Comparison of ENCODE assay signal across 8 mouse cellular contexts in the genomic region with DNA sequence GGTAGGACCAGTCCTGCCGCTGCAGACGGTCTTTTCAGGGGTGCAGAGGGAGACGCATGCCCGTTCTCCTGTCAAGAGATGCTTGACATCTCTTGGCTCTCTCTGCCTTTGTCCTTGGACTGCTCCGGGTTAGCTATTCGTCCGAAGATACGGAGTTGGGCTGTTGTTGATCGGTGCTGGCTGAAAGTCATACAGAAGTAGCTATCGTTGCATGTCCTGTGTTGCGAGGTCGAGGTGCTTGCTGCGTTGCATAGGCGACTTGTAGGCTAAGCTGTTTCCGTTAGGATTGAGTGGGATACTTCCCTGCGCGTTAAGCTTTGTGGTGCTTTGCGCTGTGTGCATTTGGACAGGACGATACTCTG. TPM values are rescaled to one million over a fixed set of nuclear protein-coding genes. Genes with fewer than 3 reads are reported as not detected.
DNase-seq lines count a peak whose midpoint lies in the region; ATAC-seq and TF ChIP-seq lines count a peak whose summit lies in the region.

No protein-coding gene starts in this region.

- H3K27me3 ChIP-seq in thymus, adult 2 months (ENCODE audit: control insufficient read depth, insufficient read depth, low read length): no peaks in the 10 kb centered on the region
- no peaks in the 10 kb centered on the region for H3K27me3 ChIP-seq in hindbrain, embryonic 15.5 days
- H3K27me3 ChIP-seq in lung, embryonic 16.5 days (ENCODE audit: control insufficient read depth, insufficient read depth, low read depth, low read length): no peaks in the 10 kb centered on the region
- no peaks in the 10 kb centered on the region for H3K27me3 ChIP-seq in stomach, postnatal 0 days (ENCODE audit: control insufficient read depth, insufficient read depth, low read length)

- H3K4me2 ChIP-seq in hindbrain, embryonic 15.5 days: peak overlapping the region; percentile 75
- peak overlapping the region; percentile 64 for H3K4me2 ChIP-seq in lung, embryonic 16.5 days (ENCODE audit: low read depth, low read length)
- H3K4me2 ChIP-seq in stomach, postnatal 0 days (replicated peaks; ENCODE audit: low read depth): peak overlapping the region; percentile 88

- H3K36me3 ChIP-seq in thymus, adult 2 months (ENCODE audit: control insufficient read depth, insufficient read depth, low read length): no peaks in the 10 kb centered on the region
- no peaks in the 10 kb centered on the region for H3K36me3 ChIP-seq in hindbrain, embryonic 15.5 days
- peaks cover 8% of the 10 kb centered on the region for H3K36me3 ChIP-seq in lung, embryonic 16.5 days (ENCODE audit: control insufficient read depth, insufficient read depth, low read length)
- H3K36me3 ChIP-seq in stomach, postnatal 0 days (ENCODE audit: control insufficient read depth, insufficient read depth, low read length): no peaks in the 10 kb centered on the region

- peak; percentile 70 for DNase-seq in adrenal gland, adult 2 months
- DNase-seq in adrenal gland, postnatal 25 days: no peak
- DNase-seq in thymus, adult 2 months: no peak
- DNase-seq in thymus, postnatal 14 days: no peak
- DNase-seq in stomach, postnatal 0 days (ENCODE audit: low spot score): no peak
- DNase-seq in cerebellum, adult 11 months: no peak

- peak overlapping the region; percentile 73 for H3K4me3 ChIP-seq in thymus, adult 2 months (ENCODE audit: control insufficient read depth, insufficient read depth, low read length)
- H3K4me3 ChIP-seq in hindbrain, embryonic 15.5 days: peak overlapping the region; percentile 97
- H3K4me3 ChIP-seq in lung, embryonic 16.5 days (ENCODE audit: low read length): peak overlapping the region; percentile 79
- peak overlapping the region; percentile 97 for H3K4me3 ChIP-seq in stomach, postnatal 0 days (ENCODE audit: low read depth, low read length)

- TF ChIP-seq POLR2A in thymus, adult 2 months (IDR thresholded peaks at IDR 0.05; ENCODE audit: control insufficient read depth, extremely low read depth, insufficient read depth, low read length, poor library complexity): peak; percentile 22; the same call in 1 of the 2 replicates

- no peak for TF ChIP-seq EP300 in stomach, postnatal 0 days (optimal IDR thresholded peaks at IDR 0.05)

- peak overlapping the region; percentile 98 for H3K9ac ChIP-seq in hindbrain, embryonic 15.5 days
- peak overlapping the region; percentile 93 for H3K9ac ChIP-seq in lung, embryonic 16.5 days (ENCODE audit: low read length)
- H3K9ac ChIP-seq in stomach, postnatal 0 days (ENCODE audit: low read length): peak overlapping the region; percentile 99

- ATAC-seq in hindbrain, embryonic 15.5 days (ENCODE audit: low FRiP score, low read depth): no peak
- no peak for ATAC-seq in lung, embryonic 16.5 days (ENCODE audit: low read depth)
- no peak for ATAC-seq in stomach, postnatal 0 days (ENCODE audit: low FRiP score, low TSS enrichment)

- H3K9me3 ChIP-seq in hindbrain, embryonic 15.5 days: no peaks in the 10 kb centered on the region
- no peaks in the 10 kb centered on the region for H3K9me3 ChIP-seq in lung, embryonic 16.5 days (ENCODE audit: control insufficient read depth, low read length)
- H3K9me3 ChIP-seq in stomach, postnatal 0 days (ENCODE audit: control insufficient read depth, low read length): no peaks in the 10 kb centered on the region

- H3K4me1 ChIP-seq in thymus, adult 2 months (replicated peaks; ENCODE audit: control insufficient read depth, insufficient read depth, low read length): peaks cover 24% of the 10 kb centered on the region
- H3K4me1 ChIP-seq in hindbrain, embryonic 15.5 days (replicated peaks): peaks cover 44% of the 10 kb centered on the region
- H3K4me1 ChIP-seq in lung, embryonic 16.5 days (replicated peaks; ENCODE audit: control insufficient read depth, insufficient read depth, low read length): peaks cover 29% of the 10 kb centered on the region
- peaks cover 11% of the 10 kb centered on the region for H3K4me1 ChIP-seq in stomach, postnatal 0 days (replicated peaks; ENCODE audit: control insufficient read depth, insufficient read depth)

- WGBS in thymus, adult 2 months: 1% methylated on average over 19 of the region's 19 CpGs
- 1% methylated on average over 19 of the region's 19 CpGs for WGBS in hindbrain, embryonic 15.5 days
- under 1% methylated on average over 19 of the region's 19 CpGs for WGBS in lung, embryonic 16.5 days
- WGBS in stomach, postnatal 0 days: under 1% methylated on average over 19 of the region's 19 CpGs

- peak overlapping the region; percentile 67 for H3K27ac ChIP-seq in thymus, adult 2 months (ENCODE audit: control insufficient read depth, insufficient read depth, low read length)
- peak overlapping the region; percentile 100 for H3K27ac ChIP-seq in hindbrain, embryonic 15.5 days (replicated peaks)
- H3K27ac ChIP-seq in lung, embryonic 16.5 days (ENCODE audit: low read length): peak overlapping the region; percentile 99
- H3K27ac ChIP-seq in stomach, postnatal 0 days (replicated peaks): peak overlapping the region; percentile 100

- no peak for TF ChIP-seq CTCF in thymus, adult 2 months (IDR thresholded peaks at IDR 0.05; ENCODE audit: borderline replicate concordance, control insufficient read depth, extremely low read depth, insufficient read depth, low read length, poor library complexity)
- TF ChIP-seq CTCF in stomach, postnatal 0 days (IDR thresholded peaks at IDR 0.05; ENCODE audit: low read depth): no peak

RNA-seq across cellular contexts. Expression of gene Zbtb2, which starts 0.5 kb away (rescaled TPM):
- 10 to 100 TPM in 1 of 2 experiments, 1 to 10 TPM in 1; 8.3 to 13.7 TPM for total RNA-seq in adrenal gland, adult 2 months (2021)
- 5.2 and 6.3 TPM in 2 replicates for polyA plus RNA-seq in adrenal gland, adult 2 months (2012; rRNA removed)
- total RNA-seq in adrenal gland, postnatal 25 days (2021): 11.0 and 11.5 TPM in 2 replicates
- 32.8 and 37.9 TPM in 2 replicates for polyA plus RNA-seq in thymus, adult 2 months (2012; rRNA removed)
- polyA plus RNA-seq in hindbrain, embryonic 15.5 days (2015; fragmentation: Nextera tagmentation; extraction: Ambion mirVana): 14.9 and 15.0 TPM in 2 replicates
- 14.1 and 16.4 TPM in 2 replicates for polyA plus RNA-seq in lung, embryonic 16.5 days (2015; fragmentation: Nextera tagmentation; extraction: Ambion mirVana)
- 5.3 and 5.8 TPM in 2 replicates for polyA plus RNA-seq in stomach, postnatal 0 days (2015; fragmentation: Nextera tagmentation; extraction: Ambion mirVana)

RNA-seq across cellular contexts. Expression of gene Rmnd1, which starts 43.8 kb away (rescaled TPM):
- total RNA-seq in adrenal gland, adult 2 months (2021): 10 to 100 TPM; 42.8 to 54.3 TPM
- polyA plus RNA-seq in adrenal gland, adult 2 months (2012; rRNA removed): 25.2 and 39.5 TPM in 2 replicates
- 48.4 and 53.7 TPM in 2 replicates for total RNA-seq in adrenal gland, postnatal 25 days (2021)
- 32.2 and 43.6 TPM in 2 replicates for polyA plus RNA-seq in thymus, adult 2 months (2012; rRNA removed)
- polyA plus RNA-seq in hindbrain, embryonic 15.5 days (2015; fragmentation: Nextera tagmentation; extraction: Ambion mirVana): 47.0 and 49.1 TPM in 2 replicates
- polyA plus RNA-seq in lung, embryonic 16.5 days (2015; fragmentation: Nextera tagmentation; extraction: Ambion mirVana): 39.1 and 44.8 TPM in 2 replicates
- 16.6 and 19.3 TPM in 2 replicates for polyA plus RNA-seq in stomach, postnatal 0 days (2015; fragmentation: Nextera tagmentation; extraction: Ambion mirVana)

RNA-seq across cellular contexts. Expression of gene Armt1, which starts 43.9 kb away (rescaled TPM):
- total RNA-seq in adrenal gland, adult 2 months (2021): 10 to 100 TPM; 12.6 to 16.1 TPM
- polyA plus RNA-seq in adrenal gland, adult 2 months (2012; rRNA removed): 2.3 and 4.8 TPM in 2 replicates
- 20.6 and 21.1 TPM in 2 replicates for total RNA-seq in adrenal gland, postnatal 25 days (2021)
- 22.1 and 23.1 TPM in 2 replicates for polyA plus RNA-seq in thymus, adult 2 months (2012; rRNA removed)
- 10.3 and 10.8 TPM in 2 replicates for polyA plus RNA-seq in hindbrain, embryonic 15.5 days (2015; fragmentation: Nextera tagmentation; extraction: Ambion mirVana)
- 19.5 and 22.3 TPM in 2 replicates for polyA plus RNA-seq in lung, embryonic 16.5 days (2015; fragmentation: Nextera tagmentation; extraction: Ambion mirVana)
- 7.5 and 8.1 TPM in 2 replicates for polyA plus RNA-seq in stomach, postnatal 0 days (2015; fragmentation: Nextera tagmentation; extraction: Ambion mirVana)
